Mouse (Mus musculus) thymus, postnatal 0 days (tissue): ENCODE measurements around the gene Rbm38. TPM values are rescaled to one million over a fixed set of nuclear protein-coding genes. Genes with fewer than 3 reads are reported as not detected.

Experiments used
- DNase-seq: peaks from one replicate; pipeline ENCODE4 v3.0.0-alpha.2; 2015; ENCODE audit warnings: low spot score
- polyA plus RNA-seq: library from polyadenylated mRNA; unstranded; fragments of >200 nt; fragmentation: Nextera tagmentation; extraction: Ambion mirVana; gene quantifications from 2 replicates; pipeline ENCODE4 v1.2.1, GENCODE M21; 2015

Gene Rbm38
- polyA plus RNA-seq, 1 experiment from 2014 or later: 144 TPM

DNA sequence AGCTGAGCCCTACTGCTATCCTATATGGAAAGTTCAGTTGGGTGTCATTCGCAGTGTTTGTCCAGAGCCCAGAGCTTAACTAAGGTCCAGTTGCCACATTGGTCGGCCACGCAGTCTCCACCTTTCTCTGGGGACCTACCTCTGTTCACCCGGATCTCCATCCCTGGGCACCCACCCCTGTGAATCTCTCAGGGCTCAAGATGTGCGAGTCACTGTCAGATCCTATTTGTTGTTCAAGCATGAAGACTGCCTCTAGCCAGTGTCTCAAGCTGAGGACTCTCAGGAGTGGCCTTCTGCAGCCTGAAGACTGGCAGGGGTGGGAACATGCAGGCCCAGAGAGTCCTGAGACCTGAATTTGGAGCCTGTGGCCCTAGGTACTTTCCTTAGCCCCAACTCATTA lies 15.8 kb downstream of the Rbm38 start:
- DNase-seq: no peak

DNA sequence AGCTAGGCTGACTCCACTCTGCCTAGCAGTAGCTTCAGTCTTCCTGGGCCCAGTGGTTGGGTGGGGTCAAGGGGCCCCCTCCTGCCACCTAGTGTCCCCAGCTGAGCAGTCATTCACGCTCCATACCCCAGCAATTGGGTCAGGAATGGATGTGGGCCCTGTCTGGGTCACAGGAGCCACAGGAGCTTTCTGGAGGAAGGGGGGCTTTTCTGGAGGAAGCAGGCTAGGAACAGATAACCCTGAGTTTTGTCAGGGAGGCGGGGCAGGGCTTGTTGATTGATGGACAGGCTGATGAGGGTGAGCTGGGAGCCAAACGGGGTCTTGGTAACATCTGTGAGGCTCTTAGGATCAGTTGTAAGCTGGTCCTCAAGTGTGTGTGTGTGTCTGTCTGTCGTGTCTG lies 16.3 kb downstream of the Rbm38 start:
- DNase-seq: no peak

GRCm38 (mm10) chr2:173037347-173037746 lies 17.0 kb downstream of the Rbm38 start:
- DNase-seq: no peak

- peak; percentile 76 for DNase-seq
Observed at GRCm38 (mm10) chr2:173037827-173038607, 17.7 kb downstream of the Rbm38 start.

DNA sequence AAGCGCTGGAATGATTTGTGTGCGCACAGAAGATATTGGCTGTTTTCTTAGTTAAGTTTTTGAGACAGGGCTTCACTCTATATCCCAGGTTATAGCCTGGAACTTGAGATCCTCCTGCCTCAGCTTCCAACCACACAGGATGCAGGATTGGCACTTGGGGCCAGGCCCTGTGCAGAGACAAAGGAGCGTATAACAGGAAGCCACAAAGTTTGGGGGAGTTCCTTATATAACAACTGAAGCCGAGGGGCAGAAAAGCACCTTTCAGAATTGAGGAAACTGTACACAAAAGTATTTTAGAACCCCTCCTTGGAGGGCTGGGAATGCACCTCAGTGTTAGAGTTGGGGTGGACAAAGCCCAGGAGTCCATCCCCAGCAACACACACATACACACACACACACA lies 18.7 kb downstream of the Rbm38 start:
- DNase-seq: no peak

DNA sequence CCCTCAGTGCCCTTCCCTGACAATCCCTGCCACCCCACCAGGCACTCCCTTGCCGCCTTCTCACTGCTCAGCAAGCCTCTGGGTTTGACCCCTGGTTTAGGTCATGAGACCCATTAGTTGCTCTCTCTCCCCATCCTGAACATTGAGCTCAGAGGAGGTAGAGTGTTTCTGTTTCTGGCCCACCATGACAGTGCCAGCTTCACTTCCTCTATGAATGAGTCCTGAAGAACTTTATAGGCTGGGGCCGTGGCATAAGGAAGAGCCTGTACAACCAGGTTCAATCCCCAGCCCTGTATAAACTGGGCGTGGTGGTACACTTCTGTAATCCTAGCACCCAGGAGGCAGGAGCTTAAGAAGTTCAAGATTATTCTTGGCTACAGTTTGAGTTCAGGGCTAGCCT lies 20.5 kb downstream of the Rbm38 start:
- no peak for DNase-seq

- DNase-seq: no peak
Observed at GRCm38 (mm10) chr2:173041242-173041641, 20.9 kb downstream of the Rbm38 start.

DNA sequence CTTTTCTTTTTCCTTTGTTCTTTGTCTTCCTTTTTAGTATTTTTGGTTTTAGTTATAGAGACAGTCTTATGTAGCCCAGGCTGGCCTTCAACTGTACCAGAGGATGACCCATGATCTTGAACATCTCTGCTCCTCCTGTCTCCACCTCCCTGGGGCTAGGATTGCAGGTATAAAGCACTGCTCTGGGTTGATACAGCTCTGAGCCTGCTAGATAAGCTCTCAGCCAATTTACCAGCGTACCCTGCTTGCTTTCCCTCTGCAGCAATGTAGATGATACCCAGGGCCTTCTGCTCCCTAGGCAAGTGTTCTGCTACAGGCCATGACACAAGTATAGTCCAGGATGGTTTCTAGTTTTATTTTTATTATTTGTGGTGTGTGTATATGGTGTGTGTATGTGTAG lies 21.6 kb downstream of the Rbm38 start:
- no peak for DNase-seq

- no peak for DNase-seq
Observed at GRCm38 (mm10) chr2:173042504-173043162, 22.3 kb downstream of the Rbm38 start.

- no peak for DNase-seq
Observed at GRCm38 (mm10) chr2:173044198-173044970, 24.1 kb downstream of the Rbm38 start.

DNA sequence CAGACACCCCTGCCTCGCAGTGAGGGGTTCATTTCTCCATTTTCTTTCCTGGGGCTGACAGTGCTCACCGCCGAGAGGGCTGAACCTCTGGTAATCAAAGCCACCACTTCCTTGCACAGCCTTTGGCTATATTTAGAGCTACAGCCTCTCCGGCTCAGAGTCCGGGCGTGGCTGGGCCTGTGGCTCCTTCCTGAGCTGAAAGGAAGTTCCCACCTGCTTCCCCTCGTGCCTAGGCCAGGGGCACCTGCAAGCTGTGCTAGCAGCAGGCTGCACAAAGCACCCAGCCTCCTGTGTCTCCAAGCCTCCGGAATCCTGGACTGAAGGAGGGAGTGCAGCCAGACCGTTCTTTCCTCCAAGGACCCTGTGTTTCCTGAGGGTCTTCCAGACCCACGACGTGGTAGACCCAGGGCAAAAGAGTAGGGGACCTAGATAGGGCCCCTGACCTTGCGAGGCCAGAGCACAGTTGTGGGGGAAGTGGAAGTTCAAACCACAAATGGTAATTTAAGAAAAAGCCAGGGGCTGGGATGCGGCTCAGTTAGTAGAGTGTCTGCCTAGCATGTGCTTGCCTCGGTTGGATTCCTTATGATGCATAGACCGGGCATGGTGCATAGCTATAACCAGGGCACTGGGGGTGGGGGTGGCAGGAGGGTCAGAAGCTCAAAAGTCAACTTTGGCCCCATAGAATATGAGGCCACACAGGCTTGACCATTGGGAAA lies 26.4 kb downstream of the Rbm38 start:
- DNase-seq: peak; percentile 91

GRCm38 (mm10) chr2:173047471-173047870 lies 27.2 kb downstream of the Rbm38 start:
- DNase-seq: no peak

GRCm38 (mm10) chr2:173048041-173048745 lies 27.9 kb downstream of the Rbm38 start:
- DNase-seq: no peak

DNA sequence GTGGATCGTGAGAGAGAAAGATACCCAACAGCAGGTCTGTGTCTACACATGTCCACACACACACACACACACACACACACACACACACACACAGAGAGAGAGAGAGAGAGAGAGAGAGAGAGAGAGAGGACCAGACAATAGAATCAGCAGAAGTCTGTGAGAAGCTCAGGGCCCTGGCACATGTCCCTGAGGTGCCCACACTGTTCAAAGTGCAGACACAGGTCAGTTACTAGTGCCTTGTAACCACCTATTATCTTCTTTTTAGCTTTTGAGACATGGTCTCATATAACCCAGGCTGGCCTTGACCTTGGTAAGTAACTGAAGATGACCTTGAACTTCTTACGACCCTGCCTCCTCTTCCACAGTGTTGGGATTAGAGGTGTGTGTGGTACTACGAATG lies 28.9 kb downstream of the Rbm38 start:
- DNase-seq: no peak

GRCm38 (mm10) chr2:173049817-173050216 lies 29.5 kb downstream of the Rbm38 start:
- no peak for DNase-seq

DNA sequence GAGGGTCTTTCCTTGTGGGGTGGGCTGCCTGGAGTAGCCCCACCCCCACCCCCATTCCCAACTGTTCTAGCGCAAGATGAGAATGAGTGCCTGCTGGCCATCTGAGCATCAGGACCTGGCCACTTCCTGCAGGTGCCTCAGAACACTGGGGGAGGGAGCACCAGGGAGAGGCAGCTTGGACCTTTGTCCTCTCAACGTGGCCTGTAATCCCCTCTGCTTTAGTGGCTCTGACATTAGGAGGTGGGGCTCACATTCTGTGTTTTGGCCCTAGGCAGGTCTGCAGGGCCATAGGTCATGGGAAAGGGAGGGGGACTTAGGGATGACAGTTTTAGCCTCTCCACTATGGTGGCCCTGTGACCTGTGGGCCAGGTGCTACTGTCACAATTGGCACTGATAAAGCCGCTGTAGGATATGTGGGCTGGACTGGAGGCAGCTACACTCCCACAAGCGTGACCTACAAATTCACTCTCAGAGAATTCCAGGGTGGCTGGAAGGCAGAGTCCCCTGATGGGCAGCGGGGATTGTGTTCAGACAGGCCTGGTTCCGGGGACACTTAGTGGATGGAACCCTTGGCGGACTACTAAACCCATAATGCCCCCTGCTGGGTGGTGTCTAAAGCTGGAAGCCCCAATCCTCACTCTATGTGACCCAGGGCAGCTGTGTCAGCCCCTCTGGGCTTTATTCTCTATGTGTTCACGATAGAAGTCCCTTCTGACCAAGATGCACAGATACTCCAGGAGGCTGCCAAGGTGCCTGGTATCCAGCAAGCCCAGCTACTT lies 30.5 kb downstream of the Rbm38 start:
- DNase-seq: no peak

DNA sequence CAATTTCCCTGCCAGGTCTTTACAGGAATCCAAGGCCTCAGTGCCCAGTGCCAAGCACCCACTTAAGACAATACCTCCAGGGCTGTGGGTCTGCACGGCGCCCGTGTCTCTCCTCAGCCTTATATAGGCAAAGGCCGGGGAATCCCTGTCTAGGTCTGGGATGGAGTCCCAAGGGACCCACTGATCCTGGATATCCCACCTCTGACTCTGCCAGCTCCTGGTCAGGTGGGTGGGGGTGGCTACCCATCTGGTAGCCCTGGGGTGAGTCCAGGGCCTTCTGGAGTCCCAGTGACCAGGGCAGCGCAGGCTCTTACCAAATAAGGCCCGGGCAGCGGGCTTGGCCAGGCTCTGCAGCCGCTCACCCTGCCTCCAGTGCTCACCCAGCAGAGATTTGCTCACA lies 32.6 kb downstream of the Rbm38 start:
- no peak for DNase-seq

GRCm38 (mm10) chr2:173053846-173054245 lies 33.5 kb downstream of the Rbm38 start:
- DNase-seq: peak; percentile 65

- peak; percentile 58 for DNase-seq
Observed at GRCm38 (mm10) chr2:173056303-173056881, 36.1 kb downstream of the Rbm38 start.

DNA sequence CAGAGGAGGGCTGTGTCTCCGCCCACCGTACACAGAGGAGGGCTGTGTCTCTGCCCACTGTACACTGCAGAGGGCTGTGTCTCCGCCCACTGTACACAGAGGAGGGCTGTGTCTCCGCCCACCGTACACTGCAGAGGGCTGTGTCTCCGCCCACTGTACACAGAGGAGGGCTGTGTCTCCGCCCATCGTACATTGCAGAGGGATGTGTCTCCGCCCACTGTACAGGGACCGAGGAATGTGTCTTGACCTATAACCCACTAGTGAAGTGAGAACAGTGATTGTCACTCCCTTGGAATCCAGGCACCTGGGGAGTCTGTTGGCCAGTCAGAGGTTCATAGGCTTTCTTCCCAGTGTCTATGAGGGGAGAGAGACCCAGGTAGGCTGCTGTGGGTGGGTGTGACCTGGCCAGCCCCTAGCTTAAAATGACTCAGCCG lies 36.6 kb downstream of the Rbm38 start:
- peak; percentile 77 for DNase-seq
